Mouse (Mus musculus) midbrain, embryonic 12.5 days (tissue): ENCODE measurements around the gene Sstr1. TPM values are rescaled to one million over a fixed set of nuclear protein-coding genes. Genes with fewer than 3 reads are reported as not detected.

Experiments used
- ATAC-seq: fragments of 200-750 bp; cut with Nextera tagmentation; 2 replicates; pipeline ENCODE4 v1.8.0; 2017; ENCODE audit warnings: low read depth, moderate TSS enrichment, moderate library complexity; ENCODE audit not compliant: low FRiP score
- H3K27ac ChIP-seq: fragments of 300-500 bp; sonication (generic); replicated peaks from 2 replicates; pipeline ENCODE4 v1.5.1; 2016; ENCODE audit warnings: mild to moderate bottlenecking
- H3K27me3 ChIP-seq: fragments of 300-500 bp; sonication (generic); 2 replicates; pipeline ENCODE4 v1.6.1; 2016; ENCODE audit warnings: mild to moderate bottlenecking
- H3K36me3 ChIP-seq: fragments of 300-500 bp; sonication (generic); 2 replicates; pipeline ENCODE4 v1.6.1; 2016
- H3K4me1 ChIP-seq: fragments of 300-500 bp; sonication (generic); 2 replicates; pipeline ENCODE4 v1.6.1; 2016
- H3K4me2 ChIP-seq: fragments of 300-500 bp; sonication (generic); replicated peaks from 2 replicates; pipeline ENCODE4 v1.6.1; 2016; ENCODE audit warnings: mild to moderate bottlenecking, moderate library complexity
- H3K4me3 ChIP-seq: fragments of 300-500 bp; sonication (generic); 2 replicates; pipeline ENCODE4 v1.5.1; 2016; ENCODE audit warnings: mild to moderate bottlenecking
- H3K9ac ChIP-seq: fragments of 300-500 bp; sonication (generic); replicated peaks from 2 replicates; pipeline ENCODE4 v1.6.1; 2016; ENCODE audit warnings: mild to moderate bottlenecking, moderate library complexity
- H3K9me3 ChIP-seq: fragments of 300-500 bp; sonication (generic); 2 replicates; pipeline ENCODE4 v1.6.1; 2016; ENCODE audit warnings: mild to moderate bottlenecking
- WGBS: fragments of 180-500 bp; shearing (Covaris S2); methylation state at CpG from one replicate; pipeline ENCODE4 v1.1.7; 2016; 5-methylcytosine and 5-hydroxymethylcytosine counted together
- polyA plus RNA-seq: library from polyadenylated mRNA; unstranded; fragments of >200 nt; fragmentation: Nextera tagmentation; extraction: Ambion mirVana; gene quantifications from 2 replicates; pipeline ENCODE4 v1.2.1, GENCODE M21; 2016

The Sstr1 gene
- 0.76 and 0.79 TPM in 2 replicates for polyA plus RNA-seq

DNA sequence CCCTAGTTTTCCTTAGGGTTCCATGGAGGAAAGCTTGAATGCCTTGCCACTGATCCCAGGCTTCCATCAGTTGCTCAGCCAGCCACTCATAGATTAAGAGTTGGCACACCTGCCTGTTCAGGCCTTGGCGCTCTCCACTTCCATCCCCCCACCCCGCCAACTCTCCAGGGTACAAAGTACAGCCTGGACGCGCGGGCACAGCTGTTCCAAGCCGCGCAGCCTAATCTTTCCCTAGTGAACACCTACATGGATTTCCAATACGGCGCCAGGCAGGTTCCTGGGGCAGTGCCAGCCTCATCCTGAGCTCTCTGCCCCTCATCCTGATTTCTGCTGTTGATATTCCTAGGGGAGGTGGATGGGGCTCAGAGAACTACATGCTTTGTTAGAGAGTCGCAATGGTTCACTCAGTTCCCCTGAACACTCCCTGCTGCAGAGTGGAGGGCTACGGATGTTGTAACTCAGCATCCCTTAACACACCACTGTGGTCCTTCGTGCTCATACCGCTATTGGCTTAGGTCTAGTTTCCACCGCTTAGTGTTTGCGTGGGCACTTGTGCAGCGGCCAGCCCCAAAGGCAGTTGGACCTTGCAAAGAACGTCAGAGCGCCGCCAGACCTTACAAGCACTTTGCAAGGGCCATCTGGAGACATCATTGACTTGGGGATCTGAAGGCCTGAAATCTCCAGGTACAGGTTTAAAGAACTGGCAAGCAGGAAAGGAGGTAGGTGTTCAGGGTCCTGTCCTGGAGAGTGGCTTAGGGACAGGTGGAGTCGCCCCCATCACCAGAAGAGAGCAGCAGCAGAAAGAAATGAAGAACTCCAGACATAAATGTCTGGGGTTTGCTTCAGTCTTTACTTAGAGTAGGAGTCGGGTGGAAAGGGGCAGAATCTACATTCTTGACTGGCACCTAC is at the start of gene Sstr1:
Gene Sstr1, plus strand, starts transcription at position 610 of the 909 bp plus-strand sequence.
- peaks cover 56% of the 10 kb centered on the region for H3K27me3 ChIP-seq
- ATAC-seq = no peak
- WGBS = 12% methylated on average over 21 of the region's 21 CpGs

DNA sequence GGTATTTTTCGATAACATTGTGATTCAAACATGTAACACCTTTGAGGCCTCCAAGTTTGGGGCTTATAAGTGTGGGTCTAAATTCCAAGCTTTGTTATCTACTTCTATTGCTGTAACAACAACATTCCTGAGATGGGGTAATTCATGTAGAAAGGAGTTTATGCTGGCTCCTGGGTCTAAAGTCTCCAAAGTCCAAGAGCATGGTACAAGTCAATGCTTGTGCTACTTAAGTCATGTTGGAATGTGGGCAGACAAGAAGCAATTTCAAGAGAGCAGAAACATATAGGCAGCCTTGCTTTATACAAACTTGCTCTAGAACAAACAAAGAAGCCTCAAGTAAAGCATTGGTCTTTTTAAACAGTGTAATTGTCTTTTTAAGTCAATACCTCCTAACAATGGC is 12.8 kb upstream of the Sstr1 start:
- Histone ChIP-seq H3K9ac (no peak overlapping the region), H3K4me1 (no peaks in the 10 kb centered on the region), H3K9me3 (no peaks in the 10 kb centered on the region), H3K4me2 (no peak overlapping the region), H3K4me3 (no peak overlapping the region), H3K36me3 (no peaks in the 10 kb centered on the region), H3K27ac (no peak overlapping the region), H3K27me3 (no peaks in the 10 kb centered on the region)
- WGBS = 88% methylated on average over 1 of the region's 1 CpGs
- ATAC-seq = no peak

More for the DNA sequence above, at the start of gene Sstr1:
- Histone ChIP-seq H3K4me1 (peaks cover 21% of the 10 kb centered on the region), H3K9me3 (no peaks in the 10 kb centered on the region), H3K4me3 (peak within 1 kb of the TSS; percentile 51), H3K27ac (no peak within 1 kb of the TSS), H3K9ac (peak within 1 kb of the TSS; percentile 44; the same call in 1 of the 2 replicates), H3K36me3 (no peaks in the 10 kb centered on the region), H3K4me2 (peak within 1 kb of the TSS; percentile 89)

DNA sequence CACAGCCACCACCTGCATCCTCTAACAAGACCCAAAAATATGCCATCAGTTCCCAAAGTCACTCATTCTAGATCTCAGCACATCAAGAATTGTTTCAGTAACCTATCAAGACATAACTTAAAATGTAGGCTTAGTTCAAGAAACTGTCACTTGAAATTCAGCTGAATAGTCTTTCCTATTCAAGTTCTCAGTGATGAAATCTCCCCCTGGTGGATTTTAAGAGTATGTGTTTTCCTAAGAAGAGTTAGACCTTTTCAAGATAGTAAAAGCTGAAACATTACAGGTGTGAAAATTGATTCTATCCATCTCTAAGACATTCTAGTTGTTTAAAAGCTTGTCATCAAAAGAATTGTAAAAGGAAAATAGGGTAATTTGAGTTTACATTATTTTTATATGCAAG is 10.4 kb upstream of the Sstr1 start:
- H3K4me2 ChIP-seq = no peak overlapping the region
- H3K27me3 ChIP-seq = no peaks in the 10 kb centered on the region
- no peak overlapping the region for H3K4me3 ChIP-seq

DNA sequence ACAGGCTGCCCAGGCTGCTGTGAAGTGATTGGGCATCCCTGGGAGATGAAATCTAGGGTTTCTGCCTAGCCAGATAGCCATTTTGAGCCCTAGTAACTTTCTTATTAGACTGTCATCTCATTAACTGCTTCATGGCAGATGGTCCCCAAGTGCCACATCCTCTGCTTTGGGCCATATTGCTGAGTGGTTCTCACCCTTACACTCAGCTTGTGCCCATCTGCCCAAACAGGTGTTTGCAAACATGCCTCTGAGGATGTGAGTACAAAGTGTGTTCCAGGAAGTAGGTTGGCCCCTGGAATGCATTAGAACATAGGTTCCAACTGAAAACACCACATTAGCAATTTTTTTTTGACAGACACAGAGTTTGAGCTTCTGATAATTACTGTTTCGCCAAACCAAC is 3.6 kb upstream of the Sstr1 start:
- 100% methylated on average over 1 of the region's 1 CpGs for WGBS
- Histone ChIP-seq H3K4me3 (no peak overlapping the region), H3K9me3 (no peaks in the 10 kb centered on the region), H3K4me2 (no peak overlapping the region), H3K9ac (no peak overlapping the region), H3K27me3 (peaks cover 27% of the 10 kb centered on the region), H3K4me1 (peaks cover 7% of the 10 kb centered on the region), H3K36me3 (no peaks in the 10 kb centered on the region), H3K27ac (no peak overlapping the region)
- no peak for ATAC-seq

More for the DNA sequence above, 10.4 kb upstream of the Sstr1 start:
- H3K27ac ChIP-seq = no peak overlapping the region
- no peaks in the 10 kb centered on the region for H3K36me3 ChIP-seq
- H3K9me3 ChIP-seq = no peaks in the 10 kb centered on the region
- H3K4me1 ChIP-seq = no peaks in the 10 kb centered on the region
- H3K9ac ChIP-seq = no peak overlapping the region
- ATAC-seq = no peak

DNA sequence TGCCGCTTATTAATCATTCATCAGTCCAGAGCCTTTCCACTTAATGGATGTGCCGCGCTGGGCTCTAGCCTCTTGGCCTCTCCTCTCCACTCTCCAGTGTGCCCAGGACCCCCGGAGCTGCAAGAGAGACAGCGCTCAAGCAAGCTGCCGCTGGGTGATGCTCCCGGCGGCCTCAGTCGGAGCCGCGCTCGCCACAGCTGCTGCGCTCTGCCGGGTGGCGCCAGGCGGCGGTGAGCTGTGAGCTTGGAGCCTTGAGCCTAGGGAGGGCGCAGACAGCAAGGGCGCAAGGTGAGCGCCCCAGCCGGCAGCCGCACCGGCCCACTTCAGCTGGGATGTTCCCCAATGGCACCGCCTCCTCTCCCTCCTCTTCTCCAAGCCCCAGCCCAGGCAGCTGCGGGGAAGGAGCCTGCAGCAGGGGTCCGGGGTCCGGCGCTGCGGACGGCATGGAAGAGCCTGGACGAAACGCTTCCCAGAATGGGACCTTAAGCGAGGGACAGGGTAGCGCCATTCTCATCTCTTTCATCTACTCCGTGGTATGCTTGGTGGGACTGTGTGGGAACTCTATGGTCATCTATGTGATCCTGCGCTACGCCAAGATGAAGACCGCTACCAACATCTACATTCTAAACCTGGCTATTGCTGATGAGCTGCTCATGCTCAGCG is 820 bp downstream of the Sstr1 start:
- peak overlapping the region; percentile 51 for H3K4me3 ChIP-seq
- peaks cover 21% of the 10 kb centered on the region for H3K4me1 ChIP-seq
- H3K27ac ChIP-seq = no peak overlapping the region
- H3K27me3 ChIP-seq = peaks cover 56% of the 10 kb centered on the region
- no peaks in the 10 kb centered on the region for H3K9me3 ChIP-seq
- H3K9ac ChIP-seq = peak overlapping the region; percentile 44; the same call in 1 of the 2 replicates
- H3K36me3 ChIP-seq = no peaks in the 10 kb centered on the region
- peak; percentile 63 for ATAC-seq
- H3K4me2 ChIP-seq = peak overlapping the region; percentile 89
- under 1% methylated on average over 39 of the region's 39 CpGs for WGBS

DNA sequence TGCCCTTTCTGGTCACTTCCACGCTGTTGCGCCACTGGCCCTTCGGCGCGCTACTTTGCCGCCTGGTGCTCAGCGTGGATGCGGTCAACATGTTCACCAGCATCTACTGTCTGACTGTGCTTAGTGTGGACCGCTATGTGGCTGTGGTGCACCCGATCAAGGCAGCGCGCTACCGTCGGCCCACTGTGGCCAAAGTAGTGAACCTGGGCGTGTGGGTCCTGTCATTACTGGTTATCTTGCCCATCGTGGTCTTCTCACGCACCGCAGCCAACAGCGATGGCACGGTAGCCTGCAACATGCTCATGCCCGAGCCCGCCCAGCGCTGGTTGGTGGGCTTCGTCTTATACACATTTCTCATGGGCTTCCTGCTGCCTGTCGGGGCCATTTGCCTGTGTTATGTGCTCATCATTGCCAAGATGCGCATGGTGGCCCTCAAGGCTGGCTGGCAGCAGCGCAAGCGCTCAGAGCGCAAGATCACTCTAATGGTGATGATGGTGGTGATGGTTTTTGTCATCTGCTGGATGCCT is 1.4 kb downstream of the Sstr1 start:
- 2% methylated on average over 29 of the region's 29 CpGs for WGBS
- Histone ChIP-seq H3K27me3 (peaks cover 56% of the 10 kb centered on the region), H3K4me1 (peaks cover 21% of the 10 kb centered on the region), H3K4me2 (peak overlapping the region; percentile 89), H3K9me3 (no peaks in the 10 kb centered on the region), H3K4me3 (peak overlapping the region; percentile 51), H3K9ac (no peak overlapping the region; the same call in 1 of the 2 replicates), H3K36me3 (no peaks in the 10 kb centered on the region), H3K27ac (no peak overlapping the region)
- peak; percentile 34 for ATAC-seq

DNA sequence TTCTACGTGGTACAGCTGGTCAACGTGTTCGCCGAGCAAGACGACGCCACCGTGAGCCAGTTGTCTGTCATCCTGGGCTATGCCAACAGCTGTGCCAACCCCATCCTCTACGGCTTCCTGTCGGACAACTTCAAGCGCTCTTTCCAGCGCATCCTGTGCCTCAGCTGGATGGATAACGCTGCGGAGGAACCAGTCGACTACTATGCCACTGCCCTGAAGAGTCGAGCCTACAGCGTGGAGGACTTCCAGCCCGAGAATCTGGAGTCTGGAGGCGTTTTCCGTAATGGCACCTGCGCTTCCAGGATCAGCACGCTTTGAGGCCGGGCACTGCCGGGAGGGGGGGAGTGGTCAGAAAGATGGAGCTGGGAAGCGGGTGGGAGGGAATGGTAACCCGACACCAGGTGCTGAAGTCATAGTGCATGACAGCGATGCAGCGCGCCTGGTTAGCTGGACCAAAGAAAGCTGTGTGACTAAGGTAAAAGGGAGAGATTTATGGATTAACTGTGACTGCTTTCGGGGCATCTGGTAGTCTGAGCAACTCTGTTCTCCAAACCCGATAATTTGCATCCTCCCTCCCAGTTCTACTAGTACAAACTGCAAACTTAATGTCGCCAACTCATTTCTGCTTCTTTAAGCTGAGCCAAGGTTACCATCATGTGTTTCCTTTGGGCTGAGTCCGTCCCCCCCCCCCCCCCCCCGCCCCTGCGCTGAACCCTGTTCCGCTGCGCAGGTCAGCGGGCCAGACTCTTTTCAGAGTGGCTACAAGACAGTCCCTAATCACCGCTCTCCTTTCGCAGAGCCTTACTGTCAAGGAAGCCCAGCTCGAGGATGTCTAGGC is 2.1 kb downstream of the Sstr1 start:
- peak overlapping the region; percentile 51 for H3K4me3 ChIP-seq
- no peaks in the 10 kb centered on the region for H3K36me3 ChIP-seq
- H3K27ac ChIP-seq = no peak overlapping the region
- H3K4me1 ChIP-seq = peaks cover 21% of the 10 kb centered on the region
- H3K4me2 ChIP-seq = peak overlapping the region; percentile 89
- H3K9me3 ChIP-seq = no peaks in the 10 kb centered on the region
- H3K27me3 ChIP-seq = peaks cover 56% of the 10 kb centered on the region
- under 1% methylated on average over 39 of the region's 40 CpGs for WGBS
- H3K9ac ChIP-seq = no peak overlapping the region; the same call in 1 of the 2 replicates
- ATAC-seq = peak; percentile 50

DNA sequence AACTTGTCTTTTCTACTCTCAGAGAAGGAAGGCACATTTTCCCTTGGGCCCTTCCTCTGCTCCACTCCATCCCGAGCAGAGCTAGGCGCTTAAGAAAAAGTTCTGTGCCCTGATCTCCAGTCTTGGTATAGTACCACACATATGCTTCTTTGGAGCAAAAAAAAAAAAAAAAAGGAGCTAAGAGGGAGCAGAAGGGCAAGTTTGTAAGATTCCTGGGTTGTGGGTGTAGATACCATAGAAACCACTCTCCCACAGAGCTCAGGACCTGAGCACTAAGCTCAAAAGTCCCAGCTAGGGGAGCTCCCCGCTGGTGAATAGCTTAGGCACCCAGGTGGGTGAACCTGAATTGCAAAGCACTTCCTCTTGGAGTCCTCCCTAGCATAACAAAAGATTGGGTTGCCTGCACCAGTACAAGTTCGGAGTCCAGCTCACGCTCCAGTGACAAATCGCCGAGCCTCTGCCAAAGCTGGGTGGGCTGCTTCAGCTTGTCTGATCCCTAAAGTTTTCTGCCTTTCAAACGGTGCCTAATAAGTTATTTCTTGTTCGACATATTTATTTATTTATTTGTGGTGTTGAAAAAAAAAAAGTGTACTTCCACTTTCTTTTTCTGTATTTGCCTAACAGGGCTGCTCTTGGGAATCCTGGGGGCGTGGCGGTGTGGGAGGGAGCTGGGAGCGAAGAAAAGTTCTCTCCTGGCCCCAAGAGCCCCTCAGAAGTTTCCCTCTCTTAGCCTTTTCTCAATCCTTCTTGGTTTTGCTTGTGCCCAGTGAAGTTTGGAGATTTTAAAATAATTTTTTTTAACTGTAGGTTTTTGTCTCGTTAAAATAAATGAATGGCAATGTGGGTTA is 2.9 kb downstream of the Sstr1 start:
- H3K27ac ChIP-seq = no peak overlapping the region
- H3K4me3 ChIP-seq = peak overlapping the region; percentile 51
- no peak overlapping the region for H3K9ac ChIP-seq
- ATAC-seq = no peak; the same call in 1 of the 2 replicates
- no peaks in the 10 kb centered on the region for H3K9me3 ChIP-seq
- no peaks in the 10 kb centered on the region for H3K36me3 ChIP-seq
- H3K4me1 ChIP-seq = peaks cover 21% of the 10 kb centered on the region
- WGBS = 4% methylated on average over 13 of the region's 13 CpGs
- peaks cover 56% of the 10 kb centered on the region for H3K27me3 ChIP-seq
- H3K4me2 ChIP-seq = peak overlapping the region; percentile 89

DNA sequence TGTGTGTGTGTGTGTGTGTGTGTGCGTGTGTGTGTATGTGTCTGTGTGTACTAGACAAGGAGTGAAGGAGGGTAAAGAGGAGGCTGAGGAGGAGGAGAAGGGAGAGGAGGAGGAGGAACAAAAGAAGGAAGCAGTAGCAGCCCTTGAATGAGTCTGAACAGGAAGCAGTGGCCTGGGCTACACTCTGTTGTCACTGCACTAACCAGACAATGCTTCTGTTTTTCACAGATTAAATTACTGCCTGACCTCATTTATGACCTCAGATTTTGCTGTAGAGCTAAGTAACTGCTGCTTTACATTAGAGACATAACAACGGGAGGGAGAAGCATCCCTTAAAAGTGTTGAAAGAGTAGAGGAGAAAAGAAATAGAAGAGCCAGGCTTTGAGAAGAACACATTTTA is 4.6 kb downstream of the Sstr1 start:
- Histone ChIP-seq H3K27ac (no peak overlapping the region), H3K27me3 (peaks cover 47% of the 10 kb centered on the region), H3K4me2 (no peak overlapping the region), H3K36me3 (no peaks in the 10 kb centered on the region), H3K9me3 (no peaks in the 10 kb centered on the region), H3K4me1 (peaks cover 21% of the 10 kb centered on the region), H3K9ac (no peak overlapping the region), H3K4me3 (no peak overlapping the region)
- 49% methylated on average over 2 of the region's 2 CpGs for WGBS
- ATAC-seq = no peak

DNA sequence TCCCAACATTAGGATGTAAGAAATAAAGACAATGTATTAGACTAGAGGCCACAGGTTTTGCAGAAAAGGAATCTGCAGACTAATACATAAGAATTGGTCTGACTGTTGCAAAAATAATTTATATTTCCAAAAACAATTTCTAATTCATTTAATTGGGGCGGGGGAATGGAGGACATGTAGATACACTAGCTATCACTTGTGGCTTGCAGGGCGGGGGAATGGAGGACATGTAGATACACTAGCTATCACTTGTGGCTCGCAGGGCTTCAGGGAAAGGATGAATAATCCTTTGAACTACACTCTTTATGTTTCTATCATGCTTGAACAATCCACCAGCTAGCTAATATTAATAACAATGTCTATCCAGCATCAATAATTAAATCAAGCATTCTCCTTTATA is 7.5 kb downstream of the Sstr1 start:
- H3K9me3 ChIP-seq = no peaks in the 10 kb centered on the region
- H3K27ac ChIP-seq = no peak overlapping the region
- H3K36me3 ChIP-seq = no peaks in the 10 kb centered on the region
- H3K4me1 ChIP-seq = peaks cover 3% of the 10 kb centered on the region; the same call in 1 of the 2 replicates
- no peak overlapping the region for H3K4me2 ChIP-seq
- 82% methylated on average over 3 of the region's 3 CpGs for WGBS
- H3K4me3 ChIP-seq = no peak overlapping the region
- peaks cover 18% of the 10 kb centered on the region for H3K27me3 ChIP-seq
- ATAC-seq = no peak
- no peak overlapping the region for H3K9ac ChIP-seq

DNA sequence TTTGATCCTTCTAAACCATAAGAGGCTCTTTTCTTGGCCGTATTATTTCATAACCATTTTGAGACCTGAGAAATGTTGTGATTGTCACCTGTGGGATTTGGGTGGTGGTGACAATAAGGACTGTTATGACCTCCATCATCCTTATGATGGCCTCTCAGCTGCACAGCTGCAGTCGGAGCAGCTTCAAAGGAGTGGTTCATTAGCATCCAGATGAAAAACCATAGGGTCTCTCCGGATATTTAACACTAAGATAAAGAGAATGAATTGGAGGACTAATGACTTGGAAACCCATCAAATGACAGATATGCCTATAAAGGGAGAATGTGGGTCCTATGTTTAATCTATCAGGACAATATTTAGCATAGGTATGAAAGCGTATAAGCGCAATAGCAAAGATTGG is 14.1 kb downstream of the Sstr1 start:
- no peaks in the 10 kb centered on the region for H3K36me3 ChIP-seq
- no peaks in the 10 kb centered on the region for H3K4me1 ChIP-seq
- H3K27ac ChIP-seq = no peak overlapping the region
- 80% methylated on average over 5 of the region's 5 CpGs for WGBS
- H3K9ac ChIP-seq = no peak overlapping the region
- ATAC-seq = no peak
- H3K4me3 ChIP-seq = no peak overlapping the region
- H3K4me2 ChIP-seq = no peak overlapping the region
- H3K9me3 ChIP-seq = no peaks in the 10 kb centered on the region
- H3K27me3 ChIP-seq = no peaks in the 10 kb centered on the region
